Mouse (Mus musculus): ENCODE data around the gene Cdt1. TPM values are rescaled to one million over a fixed set of nuclear protein-coding genes. Genes with fewer than 3 reads are reported as not detected.

The Cdt1 gene
- polyA plus RNA-seq, 1 experiment from 2014 or later = 34.7 TPM

GRCm38 (mm10) chr8:122605367-122605766 is 37.6 kb downstream of the Cdt1 start:
- 86% methylated on average over 4 of the region's 4 CpGs for WGBS
- no peaks in the 10 kb centered on the region for H3K9me3 ChIP-seq
- no peak overlapping the region for H3K9ac ChIP-seq (replicated peaks)
- no peak overlapping the region for H3K4me3 ChIP-seq
- H3K4me1 ChIP-seq = peaks cover 1% of the 10 kb centered on the region
- no peak overlapping the region for H3K4me2 ChIP-seq (replicated peaks)
- H3K27me3 ChIP-seq = no peaks in the 10 kb centered on the region; the same call in 1 of the 2 replicates
- H3K36me3 ChIP-seq = no peaks in the 10 kb centered on the region
- H3K27ac ChIP-seq (replicated peaks) = no peak overlapping the region
- ATAC-seq (ENCODE audit: low FRiP score, low read depth) = no peak

- Histone ChIP-seq H3K27ac (replicated peaks) (no peak overlapping the region), H3K4me2 (replicated peaks) (no peak overlapping the region), H3K9ac (replicated peaks) (no peak overlapping the region), H3K4me1 (peaks cover 9% of the 10 kb centered on the region), H3K4me3 (no peak overlapping the region), H3K27me3 (no peaks in the 10 kb centered on the region; the same call in 1 of the 2 replicates), H3K9me3 (no peaks in the 10 kb centered on the region), H3K36me3 (no peaks in the 10 kb centered on the region)
- no peak for ATAC-seq (ENCODE audit: low FRiP score, low read depth)
- WGBS = 90% methylated on average over 11 of the region's 12 CpGs
Observed at GRCm38 (mm10) chr8:122606810-122607209, 39.0 kb downstream of the Cdt1 start.

- Histone ChIP-seq H3K27ac (replicated peaks) (no peak overlapping the region), H3K27me3 (no peaks in the 10 kb centered on the region), H3K9ac (replicated peaks) (no peak overlapping the region; the same call in 1 of the 2 replicates), H3K4me3 (no peak overlapping the region), H3K9me3 (no peaks in the 10 kb centered on the region), H3K36me3 (0 out of 2 replicates have a peak, but pooled peaks cover 4% of the 10 kb centered on the region), H3K4me2 (replicated peaks) (peak overlapping the region; percentile 88; the same call in 1 of the 2 replicates), H3K4me1 (peaks cover 18% of the 10 kb centered on the region)
- 43% methylated on average over 4 of the region's 4 CpGs for WGBS
- no peak for ATAC-seq (ENCODE audit: low FRiP score, low read depth)
Observed at GRCm38 (mm10) chr8:122610209-122610608, 42.4 kb downstream of the Cdt1 start.

- peaks cover 18% of the 10 kb centered on the region for H3K4me1 ChIP-seq
- peak overlapping the region; percentile 74 for H3K4me3 ChIP-seq
- peak overlapping the region; percentile 68 for H3K27ac ChIP-seq (replicated peaks)
- 0 out of 2 replicates have a peak, but pooled peaks have one; percentile 3 for ATAC-seq (ENCODE audit: low FRiP score, low read depth)
- peak overlapping the region; percentile 88 for H3K4me2 ChIP-seq (replicated peaks)
- no peaks in the 10 kb centered on the region for H3K9me3 ChIP-seq
- H3K9ac ChIP-seq (replicated peaks) = peak overlapping the region; percentile 67
- H3K36me3 ChIP-seq = 0 out of 2 replicates have a peak, but pooled peaks cover 9% of the 10 kb centered on the region
- WGBS = 2% methylated on average over 20 of the region's 20 CpGs
- H3K27me3 ChIP-seq = no peaks in the 10 kb centered on the region
Observed at GRCm38 (mm10) chr8:122610612-122611277, 42.9 kb downstream of the Cdt1 start.

- 0 out of 2 replicates have a peak, but pooled peaks cover 9% of the 10 kb centered on the region for H3K36me3 ChIP-seq
- under 1% methylated on average over 56 of the region's 57 CpGs for WGBS
- H3K27ac ChIP-seq (replicated peaks) = peak within 1 kb of the TSS; percentile 90
- peak; percentile 95 for ATAC-seq (ENCODE audit: low FRiP score, low read depth)
- H3K4me2 ChIP-seq (replicated peaks) = peak within 1 kb of the TSS; percentile 88
- peak within 1 kb of the TSS; percentile 68 for H3K9ac ChIP-seq (replicated peaks)
- no peaks in the 10 kb centered on the region for H3K9me3 ChIP-seq
- H3K27me3 ChIP-seq = no peaks in the 10 kb centered on the region
- peaks cover 18% of the 10 kb centered on the region for H3K4me1 ChIP-seq
- H3K4me3 ChIP-seq = peak within 1 kb of the TSS; percentile 74
Observed at GRCm38 (mm10) chr8:122611295-122612133, 43.7 kb downstream of the Cdt1 start, which contains the start of the genes Galns and Trappc2l. TSS of gene Galns (minus strand) at chr8:122611463. TSS of gene Trappc2l (plus strand) at chr8:122611640.

- Histone ChIP-seq H3K27me3 (no peaks in the 10 kb centered on the region), H3K4me3 (no peak overlapping the region), H3K4me2 (replicated peaks) (no peak overlapping the region), H3K36me3 (0 out of 2 replicates have a peak, but pooled peaks cover 9% of the 10 kb centered on the region), H3K9me3 (no peaks in the 10 kb centered on the region), H3K4me1 (peaks cover 19% of the 10 kb centered on the region), H3K27ac (replicated peaks) (no peak overlapping the region), H3K9ac (replicated peaks) (no peak overlapping the region)
- ATAC-seq (ENCODE audit: low FRiP score, low read depth) = no peak
- WGBS = 80% methylated on average over 9 of the region's 9 CpGs
Observed at GRCm38 (mm10) chr8:122616181-122616905, 48.5 kb downstream of the Cdt1 start.

GRCm38 (mm10) chr8:122617947-122618546 is 50.2 kb downstream of the Cdt1 start:
- WGBS = 32% methylated on average over 5 of the region's 7 CpGs
- Histone ChIP-seq H3K27me3 (no peaks in the 10 kb centered on the region), H3K4me2 (replicated peaks) (no peak overlapping the region), H3K27ac (replicated peaks) (no peak overlapping the region), H3K36me3 (0 out of 2 replicates have a peak, but pooled peaks cover 9% of the 10 kb centered on the region), H3K9me3 (no peaks in the 10 kb centered on the region), H3K4me3 (no peak overlapping the region), H3K4me1 (peaks cover 10% of the 10 kb centered on the region), H3K9ac (replicated peaks) (no peak overlapping the region)
- ATAC-seq (ENCODE audit: low FRiP score, low read depth) = no peak

- Histone ChIP-seq H3K4me1 (peaks cover 10% of the 10 kb centered on the region), H3K4me2 (replicated peaks) (no peak overlapping the region), H3K36me3 (0 out of 2 replicates have a peak, but pooled peaks cover 9% of the 10 kb centered on the region), H3K9me3 (no peaks in the 10 kb centered on the region), H3K27ac (replicated peaks) (no peak overlapping the region), H3K9ac (replicated peaks) (no peak overlapping the region), H3K4me3 (no peak overlapping the region), H3K27me3 (no peaks in the 10 kb centered on the region)
- WGBS = 67% methylated on average over 6 of the region's 6 CpGs
- no peak for ATAC-seq (ENCODE audit: low FRiP score, low read depth)
Observed at GRCm38 (mm10) chr8:122618660-122619378, 51.0 kb downstream of the Cdt1 start.

- Histone ChIP-seq H3K27ac (replicated peaks) (no peak overlapping the region), H3K27me3 (no peaks in the 10 kb centered on the region), H3K4me2 (replicated peaks) (no peak overlapping the region), H3K4me1 (peaks cover 10% of the 10 kb centered on the region), H3K36me3 (0 out of 2 replicates have a peak, but pooled peaks cover 3% of the 10 kb centered on the region), H3K4me3 (no peak overlapping the region), H3K9me3 (no peaks in the 10 kb centered on the region), H3K9ac (replicated peaks) (no peak overlapping the region)
- ATAC-seq (ENCODE audit: low FRiP score, low read depth) = no peak
- 51% methylated on average over 5 of the region's 5 CpGs for WGBS
Observed at GRCm38 (mm10) chr8:122620446-122620845, 52.6 kb downstream of the Cdt1 start.

GRCm38 (mm10) chr8:122622727-122623126 is 54.9 kb downstream of the Cdt1 start, which contains the start of gene Pabpn1l:
TSS of gene Pabpn1l (minus strand) at chr8:122622739.
- no peaks in the 10 kb centered on the region for H3K27me3 ChIP-seq
- no peak within 1 kb of the TSS for H3K4me3 ChIP-seq
- no peaks in the 10 kb centered on the region for H3K36me3 ChIP-seq
- no peak within 1 kb of the TSS for H3K9ac ChIP-seq (replicated peaks)
- H3K4me2 ChIP-seq (replicated peaks) = no peak within 1 kb of the TSS
- H3K9me3 ChIP-seq = no peaks in the 10 kb centered on the region
- H3K4me1 ChIP-seq = peaks cover 10% of the 10 kb centered on the region
- WGBS = 64% methylated on average over 6 of the region's 6 CpGs
- no peak for ATAC-seq (ENCODE audit: low FRiP score, low read depth)
- H3K27ac ChIP-seq (replicated peaks) = no peak within 1 kb of the TSS
